Mouse (Mus musculus) midbrain, embryonic 14.5 days (tissue): ENCODE measurements around the gene Gbp6. TPM values are rescaled to one million over a fixed set of nuclear protein-coding genes. Genes with fewer than 3 reads are reported as not detected.
"Not testable (repeated sequence)": the region's sequence is repeated elsewhere in the genome, so short reads cannot be mapped to it uniquely, and the experiment has no call there.

Source experiments
- ATAC-seq: fragments of 200-750 bp; cut with Nextera tagmentation; 2 replicates; pipeline ENCODE4 v1.8.0; 2017; ENCODE audit warnings: moderate number of reproducible peaks, moderate library complexity; ENCODE audit not compliant: low FRiP score, low TSS enrichment
- DNase-seq: peaks from one replicate; pipeline ENCODE4 v3.0.0-alpha.2; 2015
- H3K27ac ChIP-seq: fragments of 300-500 bp; sonication (generic); replicated peaks from 2 replicates; pipeline ENCODE4 v1.5.1; 2014; ENCODE audit warnings: mild to moderate bottlenecking, low read depth, low read length, moderate library complexity
- H3K27me3 ChIP-seq: fragments of 300-500 bp; sonication (generic); 2 replicates; pipeline ENCODE4 v1.6.1; 2014; ENCODE audit warnings: low read length, control low read depth, mixed read lengths; ENCODE audit not compliant: control insufficient read depth, insufficient read depth
- H3K36me3 ChIP-seq: fragments of 300-500 bp; sonication (generic); 2 replicates; pipeline ENCODE4 v1.6.1; 2014; ENCODE audit warnings: low read length, control low read depth; ENCODE audit not compliant: control insufficient read depth, insufficient read depth
- H3K4me1 ChIP-seq: fragments of 300-500 bp; sonication (generic); 2 replicates; pipeline ENCODE4 v1.6.1; 2014; ENCODE audit warnings: mild to moderate bottlenecking, antibody characterized with exemption, low read length, control low read depth; ENCODE audit not compliant: control insufficient read depth, insufficient read depth
- H3K4me2 ChIP-seq: fragments of 300-500 bp; sonication (generic); 2 replicates; pipeline ENCODE4 v1.6.1; 2014; ENCODE audit warnings: mild to moderate bottlenecking, low read length, moderate library complexity
- H3K4me3 ChIP-seq: fragments of 300-500 bp; sonication (generic); replicated peaks from 2 replicates; pipeline ENCODE4 v1.5.1; 2014; ENCODE audit warnings: low read depth, low read length
- H3K9ac ChIP-seq: fragments of 300-500 bp; sonication (generic); replicated peaks from 2 replicates; pipeline ENCODE4 v1.6.1; 2014; ENCODE audit warnings: mild to moderate bottlenecking, low read length, moderate library complexity
- H3K9me3 ChIP-seq: fragments of 300-500 bp; sonication (generic); 2 replicates; pipeline ENCODE4 v1.6.1; 2016; ENCODE audit warnings: low read length, control low read depth, mixed read lengths; ENCODE audit not compliant: control insufficient read depth
- WGBS: fragments of 180-500 bp; shearing (Covaris S2); extraction: QIAGEN DNeasy Blood & Tissue Kit; methylation state at CpG from one replicate; pipeline ENCODE4 v1.1.7; 2014; 5-methylcytosine and 5-hydroxymethylcytosine counted together
- polyA plus RNA-seq: library from polyadenylated mRNA; unstranded; fragments of >200 nt; fragmentation: Nextera tagmentation; extraction: Ambion mirVana; gene quantifications from 2 replicates; pipeline ENCODE4 v1.2.1, GENCODE M21; 2014

Gbp6 gene
- 0.40 and 4.4 TPM in 2 replicates for polyA plus RNA-seq

GRCm38 (mm10) chr5:105293226-105294165, at the start of gene Gbp6, which contains the start of gene Gm43302:
TSS of gene Gbp6 (minus strand) at chr5:105293698.
TSS of gene Gm43302 (minus strand) at chr5:105293695.
- not testable (repeated sequence) for H3K4me1 ChIP-seq, H3K9ac ChIP-seq, H3K27me3 ChIP-seq, ATAC-seq, H3K4me3 ChIP-seq, H3K9me3 ChIP-seq, H3K4me2 ChIP-seq, H3K36me3 ChIP-seq, H3K27ac ChIP-seq
- 48% methylated on average over 3 of the region's 3 CpGs for whole genome bisulfite sequencing
- peak; percentile 20 for DNase-seq

GRCm38 (mm10) chr5:105341281-105341680, 47.8 kb upstream of the Gbp6 start:
- Histone ChIP-seq H3K9ac (no peak overlapping the region), H3K4me1 (no peaks in the 10 kb centered on the region), H3K36me3 (no peaks in the 10 kb centered on the region), H3K27me3 (no peaks in the 10 kb centered on the region), H3K4me3 (no peak overlapping the region), H3K27ac (no peak overlapping the region), H3K4me2 (no peak overlapping the region), H3K9me3 (no peaks in the 10 kb centered on the region)
- 79% methylated on average over 2 of the region's 2 CpGs for WGBS
- ATAC-seq (no peak), DNase-seq (no peak)

DNA sequence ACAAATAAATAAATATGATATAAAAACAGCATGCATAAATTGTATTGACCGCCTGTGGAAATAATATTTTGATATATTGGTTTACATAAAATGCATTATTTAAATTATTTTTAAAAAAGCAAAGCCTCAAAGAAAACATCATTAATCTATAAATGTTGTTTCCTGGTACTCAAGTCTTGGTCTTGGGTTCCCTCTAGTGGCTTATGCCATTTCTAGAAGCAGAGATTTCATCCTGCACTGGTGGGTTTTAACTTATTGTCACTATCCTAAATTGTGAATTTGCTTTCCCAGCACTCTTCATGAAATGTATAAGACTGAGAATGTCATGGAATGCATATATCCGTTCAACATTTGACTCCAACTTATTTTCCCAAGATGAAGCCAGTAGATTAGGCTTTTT, 29.0 kb upstream of the Gbp6 start:
- 76% methylated on average over 2 of the region's 2 CpGs for WGBS

GRCm38 (mm10) chr5:105310941-105311340, 17.4 kb upstream of the Gbp6 start:
- no peak for ATAC-seq
- H3K9me3 ChIP-seq, result no peaks in the 10 kb centered on the region
- H3K4me3 ChIP-seq, result no peak overlapping the region
- no peaks in the 10 kb centered on the region for H3K36me3 ChIP-seq
- H3K4me1 ChIP-seq, result no peaks in the 10 kb centered on the region
- H3K4me2 ChIP-seq, result no peak overlapping the region
- no peak for DNase-seq
- no peak overlapping the region for H3K27ac ChIP-seq
- 76% methylated on average over 2 of the region's 2 CpGs for WGBS
- H3K27me3 ChIP-seq, result no peaks in the 10 kb centered on the region
- H3K9ac ChIP-seq, result no peak overlapping the region

More for the DNA sequence above, 29.0 kb upstream of the Gbp6 start:
- Histone ChIP-seq H3K27me3 (no peaks in the 10 kb centered on the region), H3K9ac (no peak overlapping the region), H3K4me3 (no peak overlapping the region), H3K4me2 (no peak overlapping the region), H3K9me3 (no peaks in the 10 kb centered on the region), H3K4me1 (no peaks in the 10 kb centered on the region), H3K36me3 (no peaks in the 10 kb centered on the region), H3K27ac (no peak overlapping the region)
- DNase-seq, result peak; percentile 44
- ATAC-seq, result no peak

DNA sequence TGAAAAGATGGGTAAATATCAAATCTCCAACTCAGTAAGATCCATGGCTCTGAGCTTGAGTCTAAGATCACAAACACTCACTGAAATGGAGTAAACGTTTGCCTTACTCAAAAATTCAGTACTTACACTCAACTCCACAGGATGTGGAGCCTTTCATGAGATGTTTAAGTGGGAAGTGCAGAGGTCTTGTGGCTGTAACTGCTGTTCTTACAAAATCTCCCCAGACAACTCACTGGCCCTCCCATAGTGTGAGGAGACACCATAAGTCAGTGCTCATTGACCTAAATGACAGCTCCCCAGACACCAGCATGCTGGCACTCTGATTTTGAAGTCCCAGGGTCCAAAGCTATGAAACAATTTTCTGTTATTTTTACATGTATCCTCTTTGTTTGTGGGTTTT, 15.7 kb upstream of the Gbp6 start:
- H3K4me2 ChIP-seq, DNase-seq, H3K27me3 ChIP-seq, H3K27ac ChIP-seq, H3K4me1 ChIP-seq, H3K9ac ChIP-seq, H3K4me3 ChIP-seq, ATAC-seq, H3K9me3 ChIP-seq, H3K36me3 ChIP-seq: not testable (repeated sequence)
- 67% methylated on average over 1 of the region's 1 CpGs for WGBS

DNA sequence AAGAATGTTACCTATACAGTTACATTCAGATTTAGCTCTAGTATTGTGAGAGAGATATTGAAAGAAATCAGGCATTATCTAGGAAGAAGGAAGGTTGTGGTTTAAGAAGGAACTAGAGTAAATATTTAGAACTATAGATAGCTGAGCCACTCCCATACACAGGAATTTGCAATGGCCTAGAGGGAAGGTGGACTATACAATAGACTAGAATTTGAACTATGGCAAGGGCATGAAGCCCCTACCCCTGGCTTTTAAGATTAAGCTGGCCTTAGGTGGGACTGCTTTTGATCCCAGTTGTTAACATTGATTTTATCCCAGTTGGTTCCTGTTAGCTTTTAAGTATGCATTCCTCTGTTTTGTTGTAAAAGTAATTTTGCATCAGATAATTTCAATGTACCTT, 13.4 kb upstream of the Gbp6 start:
- not testable (repeated sequence) for H3K9me3 ChIP-seq, H3K27ac ChIP-seq, DNase-seq, H3K4me2 ChIP-seq, H3K36me3 ChIP-seq, H3K4me3 ChIP-seq, H3K4me1 ChIP-seq, H3K9ac ChIP-seq, H3K27me3 ChIP-seq, ATAC-seq

GRCm38 (mm10) chr5:105306159-105306581, 12.7 kb upstream of the Gbp6 start:
- 91% methylated on average over 1 of the region's 1 CpGs for WGBS
- ATAC-seq (no peak), DNase-seq (no peak)
- H3K4me1 ChIP-seq, result no peaks in the 10 kb centered on the region
- no peaks in the 10 kb centered on the region for H3K27me3 ChIP-seq
- H3K4me3 ChIP-seq, result no peak overlapping the region
- H3K9me3 ChIP-seq, result no peaks in the 10 kb centered on the region
- no peak overlapping the region for H3K4me2 ChIP-seq
- no peaks in the 10 kb centered on the region for H3K36me3 ChIP-seq
- no peak overlapping the region for H3K9ac ChIP-seq
- H3K27ac ChIP-seq, result no peak overlapping the region

DNA sequence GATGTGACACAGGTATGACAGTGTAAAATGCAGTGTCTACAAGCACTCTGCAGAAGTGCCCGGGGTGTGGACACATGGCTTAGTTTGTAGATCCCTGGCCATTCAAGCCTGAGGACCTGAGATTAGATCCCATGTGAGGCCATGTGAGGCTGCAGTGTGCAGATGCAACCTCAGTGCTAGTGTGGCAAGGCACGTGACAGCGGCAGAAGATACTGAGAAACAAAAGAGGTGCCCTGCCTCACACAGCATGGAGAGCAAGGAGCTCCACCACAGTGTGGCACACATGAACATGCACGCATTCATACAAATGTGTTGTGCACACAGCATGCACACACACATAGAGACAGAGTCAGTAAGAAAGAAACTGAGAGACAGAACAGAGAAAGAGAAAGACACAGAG, 12.2 kb upstream of the Gbp6 start:
- H3K9me3 ChIP-seq, DNase-seq, H3K4me2 ChIP-seq, ATAC-seq, H3K4me1 ChIP-seq, H3K27ac ChIP-seq, H3K4me3 ChIP-seq, H3K9ac ChIP-seq, H3K27me3 ChIP-seq, H3K36me3 ChIP-seq: not testable (repeated sequence)
- 89% methylated on average over 4 of the region's 4 CpGs for WGBS

DNA sequence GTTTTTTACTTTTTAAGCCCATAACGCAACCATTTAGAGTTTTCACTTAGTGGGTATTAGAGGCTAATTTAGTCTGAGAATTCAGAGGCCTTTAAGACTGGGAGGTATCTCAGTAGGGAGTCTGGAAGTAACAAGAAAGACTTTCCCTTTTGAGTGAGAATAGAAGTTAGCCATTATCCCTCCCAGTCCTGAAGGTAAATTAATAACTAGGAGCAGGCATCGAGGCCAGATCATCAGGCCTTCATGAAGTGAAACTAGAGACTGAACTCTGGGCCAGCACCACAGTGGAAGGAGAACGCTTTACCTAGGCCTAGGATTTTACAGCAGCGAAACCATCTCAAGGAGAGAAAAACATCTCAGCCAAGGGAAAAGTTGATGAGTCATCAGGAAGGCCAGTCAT, 8.5 kb upstream of the Gbp6 start:
- Histone ChIP-seq H3K36me3 (no peaks in the 10 kb centered on the region), H3K9ac (no peak overlapping the region), H3K27me3 (no peaks in the 10 kb centered on the region), H3K4me1 (no peaks in the 10 kb centered on the region), H3K4me2 (no peak overlapping the region), H3K9me3 (no peaks in the 10 kb centered on the region), H3K27ac (no peak overlapping the region), H3K4me3 (no peak overlapping the region)
- WGBS, result 85% methylated on average over 4 of the region's 4 CpGs
- no peak for DNase-seq
- ATAC-seq, result no peak
